Mouse (Mus musculus) hindbrain, postnatal 0 days (tissue): ENCODE results near the gene Igfbp7. TPM values are rescaled to one million over a fixed set of nuclear protein-coding genes. Genes with fewer than 3 reads are reported as not detected.

Experiments
- ATAC-seq: fragments of 200-750 bp; cut with Nextera tagmentation; 2 replicates; pipeline ENCODE4 v1.8.0; 2017; ENCODE audit warnings: mild to moderate bottlenecking, moderate TSS enrichment, moderate library complexity
- DNase-seq: peaks from one replicate; pipeline ENCODE4 v3.0.0-alpha.2; 2015; ENCODE audit warnings: low spot score
- H3K27ac ChIP-seq: fragments of 300-500 bp; sonication (generic); 2 replicates; pipeline ENCODE4 v1.5.1; 2014; ENCODE audit warnings: mild to moderate bottlenecking
- H3K27me3 ChIP-seq: fragments of 300-500 bp; sonication (generic); 2 replicates; pipeline ENCODE4 v1.6.1; 2014; ENCODE audit warnings: low read length, mixed read lengths; ENCODE audit not compliant: insufficient read depth
- H3K36me3 ChIP-seq: fragments of 300-500 bp; sonication (generic); 2 replicates; pipeline ENCODE4 v1.6.1; 2014; ENCODE audit warnings: low read length, mixed read lengths; ENCODE audit not compliant: insufficient read depth
- H3K4me1 ChIP-seq: fragments of 300-500 bp; sonication (generic); 2 replicates; pipeline ENCODE4 v1.6.1; 2014; ENCODE audit warnings: antibody characterized with exemption, low read length, mixed read lengths; ENCODE audit not compliant: insufficient read depth
- H3K4me2 ChIP-seq: fragments of 300-500 bp; sonication (generic); 2 replicates; pipeline ENCODE4 v1.6.1; 2014; ENCODE audit warnings: low read depth, mild to moderate bottlenecking, low read length, moderate library complexity, mixed read lengths
- H3K4me3 ChIP-seq: fragments of 300-500 bp; sonication (generic); 2 replicates; pipeline ENCODE4 v1.5.1; 2014; ENCODE audit warnings: low read length
- H3K9ac ChIP-seq: fragments of 300-500 bp; sonication (generic); replicated peaks from 2 replicates; pipeline ENCODE4 v1.6.1; 2014; ENCODE audit warnings: mild to moderate bottlenecking, low read length, moderate library complexity, mixed read lengths
- H3K9me3 ChIP-seq: fragments of 300-500 bp; sonication (generic); 2 replicates; pipeline ENCODE4 v1.6.1; 2016; ENCODE audit warnings: low read length, mixed read lengths
- CTCF ChIP-seq: IDR thresholded peaks from 2 replicates; pipeline ENCODE4 v1.5.1; 2016; ENCODE audit warnings: antibody characterized with exemption, control low read depth, low read depth
- WGBS: fragments of 180-500 bp; shearing (Covaris S2); extraction: QIAGEN DNeasy Blood & Tissue Kit; methylation state at CpG from one replicate; pipeline ENCODE4 v1.1.7; 2014; 5-methylcytosine and 5-hydroxymethylcytosine counted together
- polyA plus RNA-seq: library from polyadenylated mRNA; unstranded; fragments of >200 nt; fragmentation: Nextera tagmentation; extraction: Ambion mirVana; gene quantifications from 2 replicates; pipeline ENCODE4 v1.2.1, GENCODE M21; 2015
- total RNA-seq: library from RNA; depleted of rRNA; stranded (reverse); fragments of >200 nt; gene quantifications from 2 replicates; pipeline ENCODE4 v1.2.3, GENCODE M21; 2014

The Igfbp7 gene
- total and polyA plus RNA-seq, 2 experiments from 2014 or later = 45.7 to 99.3 TPM

- no peak for ATAC-seq
- WGBS = 80% methylated on average over 7 of the region's 7 CpGs
- TF ChIP-seq CTCF = no peak
Measured at GRCm38 (mm10) chr5:77372242-77372641, 35.6 kb downstream of the Igfbp7 start.

GRCm38 (mm10) chr5:77370378-77370892 lies 37.4 kb downstream of the Igfbp7 start:
- Histone ChIP-seq H3K9me3 (no peaks in the 10 kb centered on the region), H3K27me3 (no peaks in the 10 kb centered on the region), H3K4me1 (no peaks in the 10 kb centered on the region), H3K4me3 (no peak overlapping the region), H3K4me2 (no peak overlapping the region), H3K27ac (no peak overlapping the region), H3K36me3 (no peaks in the 10 kb centered on the region), H3K9ac (no peak overlapping the region)
- 79% methylated on average over 5 of the region's 5 CpGs for WGBS
- DNase-seq = no peak
- TF ChIP-seq CTCF = no peak
- ATAC-seq = no peak

More at GRCm38 (mm10) chr5:77372242-77372641, 35.6 kb downstream of the Igfbp7 start:
- Histone ChIP-seq H3K4me1 (no peaks in the 10 kb centered on the region), H3K4me3 (no peak overlapping the region), H3K27me3 (no peaks in the 10 kb centered on the region), H3K4me2 (no peak overlapping the region), H3K36me3 (no peaks in the 10 kb centered on the region), H3K9ac (no peak overlapping the region), H3K9me3 (no peaks in the 10 kb centered on the region), H3K27ac (no peak overlapping the region)
- DNase-seq = no peak

- 93% methylated on average over 5 of the region's 5 CpGs for WGBS
- Histone ChIP-seq H3K36me3 (no peaks in the 10 kb centered on the region), H3K9ac (no peak overlapping the region), H3K4me3 (no peak overlapping the region), H3K27ac (no peak overlapping the region), H3K9me3 (no peaks in the 10 kb centered on the region), H3K4me1 (no peaks in the 10 kb centered on the region), H3K4me2 (no peak overlapping the region), H3K27me3 (no peaks in the 10 kb centered on the region)
- no peak for TF ChIP-seq CTCF
- DNase-seq (no peak), ATAC-seq (no peak)
Measured at GRCm38 (mm10) chr5:77369394-77369793, 38.4 kb downstream of the Igfbp7 start.

- ATAC-seq (no peak), DNase-seq (no peak)
- Histone ChIP-seq H3K9me3 (no peaks in the 10 kb centered on the region), H3K4me1 (no peaks in the 10 kb centered on the region), H3K9ac (no peak overlapping the region), H3K36me3 (no peaks in the 10 kb centered on the region), H3K27me3 (no peaks in the 10 kb centered on the region), H3K4me3 (no peak overlapping the region), H3K4me2 (no peak overlapping the region), H3K27ac (no peak overlapping the region)
- WGBS = 40% methylated on average over 7 of the region's 7 CpGs
- no peak for TF ChIP-seq CTCF
Measured at GRCm38 (mm10) chr5:77368194-77368593, 39.6 kb downstream of the Igfbp7 start.

GRCm38 (mm10) chr5:77367682-77368081 lies 40.2 kb downstream of the Igfbp7 start:
- no peak for DNase-seq
- 47% methylated on average over 12 of the region's 12 CpGs for WGBS
- ATAC-seq = peak; percentile 21; the same call in 1 of the 2 replicates

GRCm38 (mm10) chr5:77367145-77367544 lies 40.7 kb downstream of the Igfbp7 start:
- WGBS = 88% methylated on average over 1 of the region's 1 CpGs
- DNase-seq (no peak), ATAC-seq (no peak)
- Histone ChIP-seq H3K27me3 (no peaks in the 10 kb centered on the region), H3K9ac (no peak overlapping the region), H3K4me1 (no peaks in the 10 kb centered on the region), H3K4me3 (no peak overlapping the region), H3K27ac (no peak overlapping the region), H3K36me3 (no peaks in the 10 kb centered on the region), H3K9me3 (no peaks in the 10 kb centered on the region), H3K4me2 (no peak overlapping the region)
- TF ChIP-seq CTCF = no peak

More at GRCm38 (mm10) chr5:77367682-77368081, 40.2 kb downstream of the Igfbp7 start:
- Histone ChIP-seq H3K4me1 (no peaks in the 10 kb centered on the region), H3K27me3 (no peaks in the 10 kb centered on the region), H3K4me2 (no peak overlapping the region), H3K4me3 (no peak overlapping the region), H3K36me3 (no peaks in the 10 kb centered on the region), H3K9me3 (no peaks in the 10 kb centered on the region), H3K9ac (no peak overlapping the region), H3K27ac (0 out of 2 replicates have a peak overlapping the region, but pooled peaks have one; percentile 11)
- no peak for TF ChIP-seq CTCF

GRCm38 (mm10) chr5:77366313-77366712 lies 41.5 kb downstream of the Igfbp7 start:
- no peak for DNase-seq
- WGBS = 61% methylated on average over 8 of the region's 8 CpGs

More at GRCm38 (mm10) chr5:77366313-77366712, 41.5 kb downstream of the Igfbp7 start:
- Histone ChIP-seq H3K9ac (no peak overlapping the region), H3K4me3 (no peak overlapping the region), H3K27me3 (no peaks in the 10 kb centered on the region), H3K4me1 (no peaks in the 10 kb centered on the region), H3K36me3 (no peaks in the 10 kb centered on the region), H3K27ac (no peak overlapping the region), H3K4me2 (no peak overlapping the region), H3K9me3 (no peaks in the 10 kb centered on the region)
- no peak for ATAC-seq
- no peak for TF ChIP-seq CTCF
